Mouse (Mus musculus) MEL (cell line): ENCODE data around the gene Mylk4. TPM values are rescaled to one million over a fixed set of nuclear protein-coding genes. Genes with fewer than 3 reads are reported as not detected.
A peak's percentile ranks its signal among the peaks of the same experiment; 100 is the strongest.

ENCODE experiments used
- DNase-seq: peaks from one replicate; pipeline ENCODE4 v3.0.0; 2011; ENCODE audit warnings: low read depth, low spot score
- H3K27ac ChIP-seq: 2 replicates; pipeline ENCODE4 v1.5.1; 2012; ENCODE audit warnings: low read depth, mild to moderate bottlenecking, control low read depth, low read length, moderate library complexity; ENCODE audit not compliant: control insufficient read depth
- H3K27me3 ChIP-seq, 2 experiments: fragments of 150-350 bp in 1 of 2; sonication (generic) in 1 of 2; 2 replicates each; pipeline ENCODE4 v1.6.1; 2012; ENCODE audit warnings: low read length in 2 of 2, mild to moderate bottlenecking in 2 of 2, improper control_type of control experiment in 1 of 2, moderate library complexity in 1 of 2; ENCODE audit not compliant: insufficient read depth in 2 of 2, control insufficient read depth in 1 of 2
- H3K36me3 ChIP-seq, 2 experiments: 2 replicates each; pipeline ENCODE4 v1.6.1; 2012 to 2014; ENCODE audit warnings: low read length in 2 of 2, improper control_type of control experiment in 1 of 2, inconsistent platforms in 1 of 2, mild to moderate bottlenecking in 1 of 2; ENCODE audit not compliant: insufficient read depth in 2 of 2, control insufficient read depth in 1 of 2
- H3K4me1 ChIP-seq, 2 experiments: fragments of 150-350 bp in 1 of 2; sonication (generic) in 1 of 2; 2 replicates each; pipeline ENCODE4 v1.6.1; 2012; ENCODE audit warnings: low read length in 2 of 2, improper control_type of control experiment in 1 of 2, mild to moderate bottlenecking in 1 of 2; ENCODE audit not compliant: insufficient read depth in 2 of 2, control insufficient read depth in 1 of 2
- H3K4me3 ChIP-seq, 2 experiments: fragments of 150-350 bp in 1 of 2; sonication (generic) in 1 of 2; 2 replicates each; pipeline ENCODE4 v1.5.1; 2012; ENCODE audit warnings: low read depth in 2 of 2, low read length in 2 of 2, mild to moderate bottlenecking in 2 of 2, moderate library complexity in 2 of 2, control low read depth in 1 of 2, improper control_type of control experiment in 1 of 2; ENCODE audit not compliant: control insufficient read depth in 1 of 2, insufficient read depth in 1 of 2
- H3K79me2 ChIP-seq: 2 replicates; pipeline ENCODE4 v1.6.1; 2012; ENCODE audit warnings: mild to moderate bottlenecking, low read length, moderate library complexity; ENCODE audit not compliant: control insufficient read depth, poor library complexity, insufficient read depth
- H3K9ac ChIP-seq: 2 replicates; pipeline ENCODE4 v1.6.1; 2012; ENCODE audit warnings: low read depth, mild to moderate bottlenecking, control low read depth, low read length, moderate library complexity; ENCODE audit not compliant: control insufficient read depth, poor library complexity, severe bottlenecking
- H3K9me3 ChIP-seq: fragments of 150-350 bp; sonication (generic); replicated peaks from 2 replicates; pipeline ENCODE4 v1.6.1; 2012; ENCODE audit warnings: mild to moderate bottlenecking, low read length, improper control_type of control experiment, moderate library complexity; ENCODE audit not compliant: insufficient read depth
- BHLHE40 ChIP-seq: IDR thresholded peaks from 2 replicates; pipeline ENCODE4 v1.6.1; 2012; ENCODE audit warnings: low read depth, mild to moderate bottlenecking, inconsistent platforms, low read length, improper control_type of control experiment, borderline replicate concordance
- CHD1 ChIP-seq: IDR thresholded peaks from 2 replicates; pipeline ENCODE4 v1.6.1; 2012; ENCODE audit warnings: low read depth, mild to moderate bottlenecking, inconsistent platforms, low read length, improper control_type of control experiment
- CTCF ChIP-seq, 3 experiments: IDR thresholded peaks in 2 of 3; conservative IDR thresholded peaks in 1 of 3; 2 replicates each; pipeline ENCODE4 v1.5.1; 2011 to 2012; ENCODE audit warnings: low read length in 3 of 3, low read depth in 2 of 3, mild to moderate bottlenecking in 2 of 3, improper control_type of control experiment in 1 of 3, inconsistent platforms in 1 of 3, mixed read lengths in 1 of 3, moderate library complexity in 1 of 3; ENCODE audit not compliant: control insufficient read depth in 1 of 3, insufficient read depth in 1 of 3, poor library complexity in 1 of 3, severe bottlenecking in 1 of 3
- ELF1 ChIP-seq: IDR thresholded peaks from 2 replicates; pipeline ENCODE4 v1.6.1; 2014; ENCODE audit warnings: low read depth, mild to moderate bottlenecking, inconsistent platforms, low read length, improper control_type of control experiment, moderate library complexity
- EP300 ChIP-seq, 2 experiments: IDR thresholded peaks; 2 replicates each; pipeline ENCODE4 v1.6.1; 2011; ENCODE audit warnings: improper control_type of control experiment in 2 of 2, low read length in 2 of 2, low read depth in 1 of 2, mild to moderate bottlenecking in 1 of 2
- GABPA ChIP-seq: IDR thresholded peaks from 2 replicates; pipeline ENCODE4 v1.6.1; 2012; ENCODE audit warnings: low read depth, mild to moderate bottlenecking, inconsistent platforms, low read length, improper control_type of control experiment, moderate library complexity
- GATA1 ChIP-seq: IDR thresholded peaks from 2 replicates; pipeline ENCODE4 v1.6.1; 2011; ENCODE audit warnings: low read depth, low read length, improper control_type of control experiment
- HCFC1 ChIP-seq: IDR thresholded peaks from 2 replicates; pipeline ENCODE4 v1.6.1; 2012; ENCODE audit warnings: low read depth, mild to moderate bottlenecking, inconsistent platforms, low read length, improper control_type of control experiment, moderate library complexity
- JUND ChIP-seq: IDR thresholded peaks from 2 replicates; pipeline ENCODE4 v1.6.1; 2011; ENCODE audit warnings: low read depth, mild to moderate bottlenecking, improper control_type of control experiment, low read length
- MAFK ChIP-seq: IDR thresholded peaks from 2 replicates; pipeline ENCODE4 v1.6.1; 2011; ENCODE audit warnings: low read depth, mild to moderate bottlenecking, low read length, improper control_type of control experiment, borderline replicate concordance
- MAX ChIP-seq: IDR thresholded peaks from 2 replicates; pipeline ENCODE4 v1.6.1; 2011; ENCODE audit warnings: low read length, improper control_type of control experiment
- MAZ ChIP-seq: IDR thresholded peaks from 2 replicates; pipeline ENCODE4 v1.6.1; 2012; ENCODE audit warnings: low read depth, mild to moderate bottlenecking, inconsistent platforms, low read length, improper control_type of control experiment
- MEF2A ChIP-seq: IDR thresholded peaks from 2 replicates; pipeline ENCODE4 v1.6.1; 2014; ENCODE audit warnings: low read depth, mild to moderate bottlenecking, inconsistent platforms, low read length, improper control_type of control experiment; ENCODE audit not compliant: poor library complexity, insufficient replicate concordance, severe bottlenecking; ENCODE audit errors: extremely low read depth
- MYB ChIP-seq: IDR thresholded peaks from 2 replicates; pipeline ENCODE4 v1.6.1; 2011; ENCODE audit warnings: mild to moderate bottlenecking, low read depth, low read length, improper control_type of control experiment
- MYC ChIP-seq: IDR thresholded peaks from 2 replicates; pipeline ENCODE4 v1.6.1; 2011; ENCODE audit warnings: low read depth, mild to moderate bottlenecking, low read length, improper control_type of control experiment, moderate library complexity
- POLR2AphosphoS2 ChIP-seq: IDR thresholded peaks from 2 replicates; pipeline ENCODE4 v1.6.1; 2011; ENCODE audit warnings: low read length, improper control_type of control experiment
- POLR2AphosphoS5 ChIP-seq: IDR thresholded peaks from 2 replicates; pipeline ENCODE4 v1.6.1; 2012; ENCODE audit warnings: low read depth, borderline replicate concordance, mild to moderate bottlenecking, inconsistent platforms, low read length, moderate library complexity, mixed read lengths
- RAD21 ChIP-seq: IDR thresholded peaks from 2 replicates; pipeline ENCODE4 v1.6.1; 2011; ENCODE audit warnings: mild to moderate bottlenecking, low read depth, low read length, improper control_type of control experiment
- SIN3A ChIP-seq: IDR thresholded peaks from 2 replicates; pipeline ENCODE4 v1.6.1; 2012; ENCODE audit warnings: low read length, improper control_type of control experiment, inconsistent platforms
- SMC3 ChIP-seq: IDR thresholded peaks from 2 replicates; pipeline ENCODE4 v1.6.1; 2011; ENCODE audit warnings: low read depth, low read length, improper control_type of control experiment
- TAL1 ChIP-seq: IDR thresholded peaks from 2 replicates; pipeline ENCODE4 v1.6.1; 2012; ENCODE audit warnings: mild to moderate bottlenecking, inconsistent platforms, low read length, moderate library complexity, mixed read lengths
- TCF12 ChIP-seq: IDR thresholded peaks from 2 replicates; pipeline ENCODE4 v1.6.1; 2014; ENCODE audit warnings: low read depth, mild to moderate bottlenecking, inconsistent platforms, low read length, improper control_type of control experiment, moderate library complexity
- UBTF ChIP-seq: IDR thresholded peaks from 2 replicates; pipeline ENCODE4 v1.6.1; 2012; ENCODE audit warnings: low read depth, mild to moderate bottlenecking, inconsistent platforms, low read length, improper control_type of control experiment, moderate library complexity, borderline replicate concordance; ENCODE audit not compliant: insufficient read depth
- USF2 ChIP-seq, 2 experiments: IDR thresholded peaks; 2 replicates each; pipeline ENCODE4 v1.6.1; 2011 to 2012; ENCODE audit warnings: improper control_type of control experiment in 2 of 2, low read length in 2 of 2, borderline replicate concordance in 1 of 2, inconsistent platforms in 1 of 2, low read depth in 1 of 2, mild to moderate bottlenecking in 1 of 2; ENCODE audit not compliant: insufficient read depth in 1 of 2
- ZC3H11A ChIP-seq: IDR thresholded peaks from 2 replicates; pipeline ENCODE4 v1.6.1; 2012; ENCODE audit warnings: low read depth, mild to moderate bottlenecking, inconsistent platforms, low read length, improper control_type of control experiment
- ZKSCAN1 ChIP-seq: IDR thresholded peaks from 2 replicates; pipeline ENCODE4 v1.6.1; 2012; ENCODE audit warnings: low read depth, mild to moderate bottlenecking, inconsistent platforms, low read length, improper control_type of control experiment, moderate library complexity
- ZNF384 ChIP-seq: IDR thresholded peaks from 2 replicates; pipeline ENCODE4 v1.6.1; 2012; ENCODE audit warnings: low read depth, mild to moderate bottlenecking, inconsistent platforms, low read length, improper control_type of control experiment
- polyA plus RNA-seq, 2 experiments: library from polyadenylated mRNA; stranded (reverse) in 1 of 2; unstranded in 1 of 2; fragments of >175 nt in 1 of 2; fragments of >200 nt in 1 of 2; gene quantifications; 2 replicates each; pipeline versions ENCODE4 v1.2.1 to v1.2.4; 2012; ENCODE audit warnings: low replicate concordance in 2 of 2, low read depth in 1 of 2; ENCODE audit not compliant: insufficient read length in 2 of 2, insufficient read depth in 1 of 2, missing spikeins in 1 of 2
- total RNA-seq: library from RNA; depleted of rRNA; stranded (reverse); fragments of 300-350 nt; gene quantifications from 2 replicates; pipeline ENCODE4 v1.2.3, GENCODE M21; 2012

Mylk4 gene
- total and polyA plus RNA-seq, 3 experiments, result not detected

GRCm38 (mm10) chr13:32775889-32776288 lies 7.9 kb downstream of the Mylk4 start:
- DNase-seq, result no peak
- H3K9ac ChIP-seq, result no peak overlapping the region

GRCm38 (mm10) chr13:32769960-32770359 lies 13.8 kb downstream of the Mylk4 start:
- no peak for TF ChIP-seq MAZ
- TF ChIP-seq GATA1, result no peak
- no peak for TF ChIP-seq MAFK
- TF ChIP-seq POLR2AphosphoS5, result no peak
- TF ChIP-seq ZKSCAN1, result no peak
- TF ChIP-seq MYB, result no peak
- no peak for TF ChIP-seq POLR2AphosphoS2
- TF ChIP-seq SMC3, result no peak
- no peak for TF ChIP-seq TCF12
- no peak for TF ChIP-seq JUND
- TF ChIP-seq ZNF384, result no peak
- no peak for TF ChIP-seq SIN3A
- TF ChIP-seq GABPA, result no peak
- no peak for TF ChIP-seq USF2 (IDR thresholded peaks at IDR 0.05; ENCODE audit: borderline replicate concordance in 1 of 2, insufficient read depth in 1 of 2, low read depth in 1 of 2, low read length in 2 of 2)
- no peak for TF ChIP-seq MAX
- TF ChIP-seq, all 39 proteins: peak for 0
- Histone ChIP-seq H3K36me3 (no peaks in the 10 kb centered on the region), H3K27ac (no peak overlapping the region), H3K9ac (no peak overlapping the region), H3K27me3 (peaks cover 2% of the 10 kb centered on the region in 2 experiments; a peak in 3 of 4 replicates), H3K9me3 (no peaks in the 10 kb centered on the region), H3K79me2 (no peaks in the 10 kb centered on the region), H3K4me1 (no peaks in the 10 kb centered on the region), H3K4me3 (no peak overlapping the region)
- peak; percentile 7 for DNase-seq

More at GRCm38 (mm10) chr13:32775889-32776288, 7.9 kb downstream of the Mylk4 start:
- no peak overlapping the region for H3K27ac ChIP-seq
- H3K4me1 ChIP-seq, result no peaks in the 10 kb centered on the region
- no peak overlapping the region for H3K4me3 ChIP-seq
- H3K9me3 ChIP-seq, result no peaks in the 10 kb centered on the region
- no peak for TF ChIP-seq MYC
- TF ChIP-seq MAX, result no peak
- no peak for TF ChIP-seq EP300 (IDR thresholded peaks at IDR 0.05; ENCODE audit: low read depth in 1 of 2, low read length in 2 of 2)
- TF ChIP-seq SIN3A, result no peak
- no peak for TF ChIP-seq ZNF384
- TF ChIP-seq RAD21, result no peak
- TF ChIP-seq CHD1, result no peak
- no peak for TF ChIP-seq HCFC1
- TF ChIP-seq TAL1, result no peak
- no peak for TF ChIP-seq UBTF
- no peak for TF ChIP-seq ELF1
- TF ChIP-seq MEF2A, result no peak
- no peak for TF ChIP-seq ZC3H11A
- no peak for TF ChIP-seq CTCF (IDR thresholded peaks at IDR 0.05 in 2 of 3, conservative IDR thresholded peaks at IDR 0.05 in 1 of 3; ENCODE audit: control insufficient read depth in 1 of 3, insufficient read depth in 1 of 3, low read depth in 2 of 3, low read length in 3 of 3, poor library complexity in 1 of 3, severe bottlenecking in 1 of 3)
- no peak for TF ChIP-seq BHLHE40
- TF ChIP-seq POLR2AphosphoS5, result no peak
- TF ChIP-seq SMC3, result no peak
- no peak for TF ChIP-seq USF2 (IDR thresholded peaks at IDR 0.05; ENCODE audit: borderline replicate concordance in 1 of 2, insufficient read depth in 1 of 2, low read depth in 1 of 2, low read length in 2 of 2)
- no peak for TF ChIP-seq POLR2AphosphoS2
- no peaks in the 10 kb centered on the region for H3K79me2 ChIP-seq
- H3K27me3 ChIP-seq, result peaks cover 7 to 10% of the 10 kb centered on the region in 2 experiments
- no peaks in the 10 kb centered on the region for H3K36me3 ChIP-seq
